Mouse (Mus musculus) cerebellum, adult 2 months (tissue): ENCODE measurements at regions not wholly inside any gene's neighbourhood (a gene's known extent, or its start where the extent isn't known, plus 50 kb on each side); places are given as distances from the start of the nearest gene placed in this dataset.
"Not testable (repeated sequence)": the region's sequence is repeated elsewhere in the genome, so short reads cannot be mapped to it uniquely, and the experiment has no call there.

Source experiments
- DNase-seq, 2 experiments: peaks; one replicate each; pipeline ENCODE4 v3.0.0; 2021
- H3K27ac ChIP-seq: fragments of 200-500 bp; 2 replicates; pipeline ENCODE4 v1.5.1; 2012; ENCODE audit warnings: low read length, control low read depth, inconsistent platforms; ENCODE audit not compliant: insufficient read depth
- H3K27me3 ChIP-seq: fragments of 200-500 bp; 2 replicates; pipeline ENCODE4 v1.6.1; 2012; ENCODE audit warnings: inconsistent platforms, mild to moderate bottlenecking, low read length, moderate library complexity; ENCODE audit not compliant: control insufficient read depth, insufficient read depth
- H3K4me1 ChIP-seq: fragments of 200-500 bp; 2 replicates; pipeline ENCODE4 v1.6.1; 2011; ENCODE audit warnings: low read length; ENCODE audit not compliant: control insufficient read depth, insufficient read depth
- H3K4me3 ChIP-seq: fragments of 200-500 bp; replicated peaks from 2 replicates; pipeline ENCODE3; 2011; ENCODE audit warnings: mild to moderate bottlenecking, low read depth, low read length, control low read depth; ENCODE audit not compliant: insufficient read depth
- CTCF ChIP-seq: fragments of 200-500 bp; IDR thresholded peaks from 2 replicates; pipeline ENCODE4 v1.5.1; 2011; ENCODE audit warnings: low read depth, mild to moderate bottlenecking, control low read depth, low read length, moderate library complexity, borderline replicate concordance; ENCODE audit not compliant: insufficient read depth
- POLR2A ChIP-seq: fragments of 200-500 bp; IDR thresholded peaks from 2 replicates; pipeline ENCODE4 v1.6.1; 2011; ENCODE audit warnings: low read length, control low read depth, borderline replicate concordance; ENCODE audit not compliant: insufficient read depth
- WGBS: fragments of 180-500 bp; shearing (Covaris S2); methylation state at CpG from one replicate; pipeline ENCODE4 v1.1.7; 2018; 5-methylcytosine and 5-hydroxymethylcytosine counted together

DNA sequence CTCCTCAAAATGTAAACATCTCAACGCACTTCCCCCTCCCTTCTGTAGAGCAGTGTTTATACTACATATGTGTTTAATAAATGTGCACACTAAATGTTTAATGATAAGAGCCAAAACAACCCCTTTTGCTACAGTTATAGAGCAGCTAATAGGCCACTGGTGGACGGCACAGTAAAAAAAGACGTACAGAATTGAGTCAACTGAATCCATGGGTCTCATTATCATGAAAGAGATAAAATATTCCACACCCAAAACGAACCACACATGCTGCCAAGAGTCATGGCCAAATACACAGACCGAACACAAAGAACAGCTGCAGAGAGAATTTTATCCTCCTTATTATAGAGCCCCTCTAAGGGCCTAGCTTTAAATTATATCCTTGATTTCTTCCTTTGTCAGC is 237.8 kb downstream of the Dhx15 start:
- no peak for DNase-seq
- TF ChIP-seq POLR2A: no peak
- no peak for TF ChIP-seq CTCF
- no peak overlapping the region for H3K4me3 ChIP-seq
- no peak overlapping the region for H3K27ac ChIP-seq
- no peaks in the 10 kb centered on the region for H3K27me3 ChIP-seq
- WGBS: 55% methylated on average over 5 of the region's 5 CpGs
- no peaks in the 10 kb centered on the region for H3K4me1 ChIP-seq

DNA sequence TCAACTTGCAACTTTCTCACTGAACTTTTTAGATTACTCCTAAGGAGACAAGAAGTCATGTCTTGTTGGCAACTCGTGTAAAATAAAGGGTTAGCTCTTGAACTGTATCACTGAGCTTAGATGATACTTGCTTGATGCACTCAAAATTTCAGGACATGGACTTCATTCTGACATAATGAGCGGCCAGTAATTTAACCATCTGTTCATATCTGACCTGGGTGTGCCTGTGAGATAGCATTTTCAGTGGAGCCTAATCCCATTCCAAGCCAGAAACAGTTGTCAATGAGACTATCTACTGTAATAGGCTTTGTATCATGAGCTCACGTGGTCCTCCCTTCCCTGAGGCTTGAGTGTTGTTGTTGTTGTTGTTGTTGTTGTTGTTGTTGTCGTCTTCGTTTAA is 240.3 kb downstream of the Dhx15 start:
- 84% methylated on average over 5 of the region's 5 CpGs for WGBS
- Histone ChIP-seq H3K4me3 (no peak overlapping the region), H3K27ac (no peak overlapping the region), H3K4me1 (no peaks in the 10 kb centered on the region), H3K27me3 (no peaks in the 10 kb centered on the region)
- DNase-seq: no peak
- no peak for TF ChIP-seq CTCF
- no peak for TF ChIP-seq POLR2A

DNA sequence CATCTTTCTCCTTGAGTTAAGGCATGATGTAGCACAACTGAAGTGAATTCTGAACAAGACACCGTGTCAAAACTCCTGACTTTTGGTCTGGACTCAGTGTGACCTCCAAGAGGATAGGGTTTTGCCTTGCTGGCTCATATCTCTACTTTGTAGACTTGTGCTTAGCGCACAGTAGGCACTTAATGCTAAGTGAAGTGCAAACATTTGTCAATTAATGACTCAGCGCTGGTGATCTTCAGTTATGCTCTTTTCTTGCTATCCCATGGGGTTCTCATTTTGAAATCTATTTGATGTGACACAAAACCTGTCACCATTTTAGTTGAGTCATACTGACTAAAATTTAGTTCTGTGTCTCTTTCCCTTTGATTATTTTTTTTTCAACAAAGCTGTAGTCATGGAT is 244.3 kb downstream of the Dhx15 start:
- H3K4me1 ChIP-seq: no peaks in the 10 kb centered on the region
- TF ChIP-seq CTCF (no peak), POLR2A (no peak)
- H3K27ac ChIP-seq: no peak overlapping the region
- H3K4me3 ChIP-seq: no peak overlapping the region
- 95% methylated on average over 3 of the region's 3 CpGs for WGBS
- no peak for DNase-seq
- no peaks in the 10 kb centered on the region for H3K27me3 ChIP-seq

DNA sequence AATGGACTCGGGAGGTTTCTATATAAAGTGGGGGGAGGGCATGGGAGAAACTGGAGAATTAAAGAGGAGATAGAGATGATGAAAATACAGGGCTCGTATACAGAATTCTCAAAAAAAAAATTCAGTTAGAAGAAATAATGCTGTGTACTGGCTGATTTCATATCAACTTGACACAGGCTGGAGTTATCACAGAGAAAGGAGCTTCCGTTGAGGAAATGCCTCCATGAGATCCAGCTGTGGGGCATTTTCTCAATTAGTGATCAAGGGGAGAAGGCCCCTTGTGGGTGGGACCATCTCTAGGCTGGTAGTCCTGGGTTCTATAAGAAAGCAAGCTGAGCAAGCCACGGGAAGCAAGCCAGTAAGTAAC is 248.4 kb downstream of the Dhx15 start:
- not testable (repeated sequence) for H3K27ac ChIP-seq, H3K27me3 ChIP-seq, H3K4me1 ChIP-seq, H3K4me3 ChIP-seq, DNase-seq
- 69% methylated on average over 4 of the region's 4 CpGs for WGBS

DNA sequence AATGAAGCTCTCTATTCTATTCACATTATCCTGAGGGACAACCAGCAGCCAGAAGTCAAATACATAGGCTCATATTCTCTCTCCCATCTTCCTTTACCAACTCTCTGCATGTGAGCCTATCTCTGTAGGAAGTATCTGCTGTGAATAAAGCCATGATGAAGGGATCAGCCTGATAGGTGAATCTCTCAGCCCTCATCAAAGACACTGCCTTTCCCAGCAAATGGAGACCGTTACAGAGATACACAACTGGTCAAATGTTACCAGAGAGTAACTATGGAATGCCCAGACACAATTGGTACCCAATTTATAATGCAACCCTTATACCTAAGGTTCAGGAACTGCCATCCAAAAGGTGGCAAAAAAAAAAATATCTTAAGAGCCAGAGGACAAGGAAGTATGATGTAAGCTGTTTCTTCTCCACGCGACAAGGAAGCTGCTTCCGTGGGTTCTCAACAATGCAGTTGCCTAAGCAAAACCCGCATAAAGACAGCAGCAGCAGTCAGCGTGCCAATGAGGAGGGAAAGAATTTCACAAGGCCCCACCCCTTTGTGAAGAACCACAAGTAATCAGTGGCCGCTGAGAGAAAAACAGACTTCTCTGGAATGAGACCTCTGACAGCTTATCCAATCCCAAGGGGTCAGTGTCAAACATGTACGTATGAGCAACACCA is 248.9 kb downstream of the Dhx15 start:
- TF ChIP-seq CTCF (no peak), POLR2A (no peak)
- Histone ChIP-seq H3K4me3 (no peak overlapping the region), H3K27ac (no peak overlapping the region), H3K27me3 (no peaks in the 10 kb centered on the region), H3K4me1 (no peaks in the 10 kb centered on the region)
- DNase-seq: no peak
- 67% methylated on average over 8 of the region's 8 CpGs for WGBS

DNA sequence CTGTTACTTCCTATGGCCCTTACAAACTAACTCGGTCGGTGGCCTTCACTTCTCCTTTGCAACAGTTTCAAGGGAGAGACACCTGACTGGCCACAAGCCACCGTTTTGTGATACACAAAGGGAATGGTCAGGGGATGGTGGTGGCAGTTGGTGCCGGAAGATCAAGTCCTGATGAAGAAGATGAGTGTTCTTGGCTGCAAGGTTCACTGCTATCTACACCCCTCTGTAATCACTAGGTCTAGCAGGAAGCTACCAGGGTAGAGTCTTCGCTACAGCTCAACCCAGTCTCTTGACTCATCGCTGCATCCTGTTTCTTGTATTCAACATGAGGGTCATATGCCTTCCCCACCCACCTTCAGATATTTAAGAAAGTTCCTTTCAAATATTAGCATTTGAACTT is 251.5 kb downstream of the Dhx15 start:
- no peaks in the 10 kb centered on the region for H3K4me1 ChIP-seq
- no peak overlapping the region for H3K27ac ChIP-seq
- no peak overlapping the region for H3K4me3 ChIP-seq
- no peak for TF ChIP-seq POLR2A
- no peak for TF ChIP-seq CTCF
- WGBS: 93% methylated on average over 6 of the region's 6 CpGs
- H3K27me3 ChIP-seq: no peaks in the 10 kb centered on the region
- no peak for DNase-seq

DNA sequence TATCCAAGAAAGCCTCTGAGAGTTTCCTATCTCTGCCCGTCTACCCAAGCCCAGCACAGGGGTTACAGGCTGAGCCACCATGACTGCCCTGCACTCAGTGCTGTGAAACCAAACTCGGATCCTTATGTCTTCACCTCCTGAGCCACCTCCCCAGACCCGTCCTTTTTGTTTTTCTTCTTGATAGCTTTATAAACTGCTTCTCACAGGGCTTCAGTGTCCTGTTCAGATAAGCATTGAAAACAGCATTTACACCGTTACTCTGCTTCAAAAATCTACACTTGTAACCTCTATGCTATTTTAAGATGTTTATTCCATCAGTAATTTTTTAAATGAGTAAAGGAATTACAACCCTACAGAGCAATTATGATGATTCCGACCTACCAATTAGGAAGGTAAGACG is 253.0 kb downstream of the Dhx15 start:
- Histone ChIP-seq H3K27me3 (no peaks in the 10 kb centered on the region), H3K4me3 (no peak overlapping the region), H3K4me1 (no peaks in the 10 kb centered on the region), H3K27ac (no peak overlapping the region)
- no peak for TF ChIP-seq POLR2A
- TF ChIP-seq CTCF: no peak
- DNase-seq: no peak
- WGBS: 96% methylated on average over 6 of the region's 6 CpGs

DNA sequence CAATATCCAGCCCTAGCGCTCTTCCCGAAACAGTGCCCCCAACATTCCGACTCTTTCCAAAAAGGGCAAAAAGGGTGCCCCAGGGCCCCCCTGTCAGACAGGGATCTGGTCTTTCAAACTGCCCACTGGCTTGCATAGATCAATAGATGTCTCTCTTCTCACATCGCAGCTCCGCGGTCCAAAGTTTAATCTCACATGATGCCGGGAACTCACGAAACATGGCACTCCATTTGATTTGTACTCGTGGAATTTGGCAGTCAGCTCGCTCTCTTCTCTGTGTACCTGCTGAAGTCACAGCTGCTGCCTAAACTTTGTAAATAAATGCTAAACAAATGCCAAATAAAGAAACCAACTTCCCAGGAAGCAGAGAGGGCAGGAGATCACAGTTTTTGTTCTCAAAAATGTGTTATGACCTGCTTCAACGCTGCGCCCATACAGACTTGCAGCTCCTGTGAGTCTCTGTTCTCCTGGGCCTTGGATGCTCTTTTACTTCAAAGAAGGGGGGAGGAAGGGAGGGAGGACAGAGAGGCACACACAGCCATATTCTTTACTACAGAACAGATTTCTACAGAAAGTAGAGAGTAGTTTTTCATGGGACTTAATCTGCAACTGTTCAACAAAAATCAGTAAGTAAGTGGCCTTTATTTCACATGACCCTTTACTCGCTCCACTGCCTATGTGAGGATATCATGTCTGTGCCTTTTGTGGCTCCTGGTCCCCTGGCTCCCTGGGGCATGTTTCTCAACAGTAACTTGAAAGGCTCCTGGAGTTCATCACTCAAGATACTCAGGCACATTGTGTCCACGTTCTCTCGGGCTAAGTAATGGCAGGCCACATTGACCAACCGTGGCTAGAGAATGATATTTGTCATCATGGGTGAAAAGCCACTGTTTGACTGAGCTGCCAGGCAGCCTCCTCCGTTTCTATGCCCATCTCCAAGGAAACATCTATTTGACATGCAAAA is 254.6 kb downstream of the Dhx15 start:
- TF ChIP-seq POLR2A: no peak
- no peak for TF ChIP-seq CTCF
- no peak for DNase-seq
- Histone ChIP-seq H3K27me3 (no peaks in the 10 kb centered on the region), H3K27ac (no peak overlapping the region), H3K4me1 (no peaks in the 10 kb centered on the region), H3K4me3 (no peak overlapping the region)
- WGBS: 68% methylated on average over 17 of the region's 17 CpGs
